Mouse (Mus musculus) heart, adult 2 months (tissue): ENCODE results near the gene Twist2.

Experiments used
- CTCF ChIP-seq: fragments of 200-600 bp; IDR thresholded peaks from 2 replicates; pipeline ENCODE4 v1.8.1; 2022; ENCODE audit warnings: antibody characterized with exemption, mild to moderate bottlenecking, moderate library complexity
- POLR2A ChIP-seq: fragments of 200-500 bp; IDR thresholded peaks from 2 replicates; pipeline ENCODE4 v1.6.1; 2011; ENCODE audit warnings: mild to moderate bottlenecking, low read depth, low read length, control low read depth; ENCODE audit not compliant: insufficient read depth

GRCm38 (mm10) chr1:91880156-91880555 lies 78.9 kb downstream of the Twist2 start:
- no peak for TF ChIP-seq CTCF
- no peak for TF ChIP-seq POLR2A
